Mouse (Mus musculus): ENCODE results near the gene Cox6b1. TPM values are rescaled to one million over a fixed set of nuclear protein-coding genes. Genes with fewer than 3 reads are reported as not detected.
A peak's percentile ranks its signal among the peaks of the same experiment; 100 is the strongest.

Gene Cox6b1
- total and polyA plus RNA-seq, 3 experiments, result 611 to 799 TPM; not detected in 1

DNA sequence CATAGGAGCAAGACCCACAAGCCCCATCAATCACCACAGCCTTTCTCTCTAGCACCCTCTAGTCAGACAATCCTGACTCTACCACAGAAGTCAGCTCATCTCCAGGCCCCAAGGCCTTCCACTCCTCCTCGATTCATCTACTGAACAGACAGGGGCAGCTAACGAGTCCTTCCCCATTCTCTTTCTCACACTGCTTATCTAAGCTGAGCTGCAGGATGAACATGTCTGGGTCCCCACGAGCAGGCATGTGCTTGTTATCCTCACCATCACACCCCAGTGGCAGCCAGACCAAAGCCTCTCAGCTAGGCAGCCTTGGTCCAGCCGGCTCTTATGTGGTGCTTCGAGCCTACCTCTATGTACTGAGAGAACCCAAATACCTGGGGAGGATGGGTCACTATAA is 53.6 kb downstream of the Cox6b1 start:
- peak overlapping the region; percentile 15; the same call in 1 of the 2 replicates for H3K27ac ChIP-seq (ENCODE audit: control insufficient read depth, low read depth, low read length)
- peaks cover 0 to 15% of the 10 kb centered on the region in 2 experiments; a peak in 3 of 4 replicates for H3K36me3 ChIP-seq (ENCODE audit: control insufficient read depth in 1 of 2, insufficient read depth in 2 of 2, low read length in 2 of 2)
- H3K9me3 ChIP-seq (replicated peaks; ENCODE audit: insufficient read depth, low read length), result no peaks in the 10 kb centered on the region
- no peaks in the 10 kb centered on the region for H3K27me3 ChIP-seq (ENCODE audit: control insufficient read depth in 1 of 2, insufficient read depth in 2 of 2, low read length in 2 of 2)
- no peak overlapping the region for H3K4me3 ChIP-seq (ENCODE audit: control insufficient read depth in 1 of 2, insufficient read depth in 1 of 2, low read depth in 2 of 2, low read length in 2 of 2)
- peak; percentile 63 for DNase-seq (ENCODE audit: low read depth, low spot score)
- no peaks in the 10 kb centered on the region for H3K79me2 ChIP-seq (ENCODE audit: control insufficient read depth, insufficient read depth, low read length, poor library complexity)
- H3K4me1 ChIP-seq (ENCODE audit: control insufficient read depth in 1 of 2, insufficient read depth in 2 of 2, low read length in 2 of 2), result peaks cover 0 to 6% of the 10 kb centered on the region in 2 experiments; a peak in 1 of 4 replicates
- H3K9ac ChIP-seq (ENCODE audit: control insufficient read depth, low read depth, low read length, poor library complexity, severe bottlenecking), result no peak overlapping the region
- TF ChIP-seq ETS1 (IDR thresholded peaks at IDR 0.05; ENCODE audit: low read depth, low read length) (no peak), POLR2AphosphoS5 (IDR thresholded peaks at IDR 0.05; ENCODE audit: borderline replicate concordance, low read depth, low read length) (no peak), NRF1 (IDR thresholded peaks at IDR 0.05; ENCODE audit: insufficient read depth, low read depth, low read length, poor library complexity, severe bottlenecking) (no peak), MEF2A (IDR thresholded peaks at IDR 0.05; ENCODE audit: extremely low read depth, insufficient replicate concordance, low read depth, low read length, poor library complexity, severe bottlenecking) (no peak), SIN3A (IDR thresholded peaks at IDR 0.05; ENCODE audit: low read length) (no peak), TBP (IDR thresholded peaks at IDR 0.05; ENCODE audit: low read depth, low read length) (peak; percentile 61), MAZ (IDR thresholded peaks at IDR 0.05; ENCODE audit: low read depth, low read length) (no peak), ZNF384 (IDR thresholded peaks at IDR 0.05; ENCODE audit: low read depth, low read length) (no peak), USF1 (IDR thresholded peaks at IDR 0.05; ENCODE audit: low read depth, low read length) (no peak), CHD2 (IDR thresholded peaks at IDR 0.05; ENCODE audit: low read length) (no peak), GATA1 (IDR thresholded peaks at IDR 0.05; ENCODE audit: low read depth, low read length) (peak; percentile 8; the same call in 1 of the 2 replicates), TAL1 (IDR thresholded peaks at IDR 0.05; ENCODE audit: low read length) (no peak), MAX (IDR thresholded peaks at IDR 0.05; ENCODE audit: low read length) (peak; percentile 65), USF2 (IDR thresholded peaks at IDR 0.05; ENCODE audit: borderline replicate concordance in 1 of 2, insufficient read depth in 1 of 2, low read depth in 1 of 2, low read length in 2 of 2) (no peak), RAD21 (IDR thresholded peaks at IDR 0.05; ENCODE audit: low read depth, low read length) (no peak), UBTF (IDR thresholded peaks at IDR 0.05; ENCODE audit: borderline replicate concordance, insufficient read depth, low read depth, low read length) (no peak), E2F4 (IDR thresholded peaks at IDR 0.05; ENCODE audit: borderline replicate concordance, low read depth, low read length) (no peak), BHLHE40 (IDR thresholded peaks at IDR 0.05; ENCODE audit: borderline replicate concordance, low read depth, low read length) (no peak), POLR2AphosphoS2 (IDR thresholded peaks at IDR 0.05; ENCODE audit: low read length) (no peak), KAT2A (conservative IDR thresholded peaks at IDR 0.05; ENCODE audit: low read depth, low read length) (no peak), RCOR1 (IDR thresholded peaks at IDR 0.05; ENCODE audit: low read depth, low read length) (peak; percentile 39; the same call in 1 of the 2 replicates), ZC3H11A (IDR thresholded peaks at IDR 0.05; ENCODE audit: low read depth, low read length) (no peak), MAFK (IDR thresholded peaks at IDR 0.05; ENCODE audit: borderline replicate concordance, low read depth, low read length) (no peak), EP300 (IDR thresholded peaks at IDR 0.05; ENCODE audit: low read depth in 1 of 2, low read length in 2 of 2) (peak in 1 of 2 experiments; percentile 6; a peak in 1 of 4 replicates), TCF12 (IDR thresholded peaks at IDR 0.05; ENCODE audit: low read depth, low read length) (no peak), ZMIZ1 (IDR thresholded peaks at IDR 0.05; ENCODE audit: low read depth, low read length) (no peak), ELF1 (IDR thresholded peaks at IDR 0.05; ENCODE audit: low read depth, low read length) (no peak), HCFC1 (IDR thresholded peaks at IDR 0.05; ENCODE audit: low read depth, low read length) (no peak), POLR2A (IDR thresholded peaks at IDR 0.05; ENCODE audit: control insufficient read depth in 1 of 2, insufficient read depth in 1 of 2, low read depth in 1 of 2, low read length in 2 of 2, poor library complexity in 1 of 2) (no peak), SMC3 (IDR thresholded peaks at IDR 0.05; ENCODE audit: low read depth, low read length) (no peak), ZKSCAN1 (IDR thresholded peaks at IDR 0.05; ENCODE audit: low read depth, low read length) (no peak), NELFE (IDR thresholded peaks at IDR 0.05; ENCODE audit: low read depth, low read length) (no peak; the same call in 1 of the 2 replicates), JUND (IDR thresholded peaks at IDR 0.05; ENCODE audit: low read depth, low read length) (no peak), GABPA (IDR thresholded peaks at IDR 0.05; ENCODE audit: low read depth, low read length) (no peak), MYB (IDR thresholded peaks at IDR 0.05; ENCODE audit: low read depth, low read length) (no peak), CTCF (IDR thresholded peaks at IDR 0.05 in 2 of 3, conservative IDR thresholded peaks at IDR 0.05 in 1 of 3; ENCODE audit: control insufficient read depth in 1 of 3, insufficient read depth in 1 of 3, low read depth in 2 of 3, low read length in 3 of 3, poor library complexity in 1 of 3, severe bottlenecking in 1 of 3) (peak in 1 of 3 experiments; percentile 5; a peak in 2 of 6 replicates), MYC (IDR thresholded peaks at IDR 0.05; ENCODE audit: low read depth, low read length) (peak; percentile 62; the same call in 1 of the 2 replicates), MXI1 (IDR thresholded peaks at IDR 0.05; ENCODE audit: low read depth, low read length) (peak; percentile 49)
